Mouse (Mus musculus) heart, embryonic 10.5 days (tissue): ENCODE measurements around the gene Naxd. TPM values are rescaled to one million over a fixed set of nuclear protein-coding genes. Genes with fewer than 3 reads are reported as not detected.
"Not testable (repeated sequence)": the region's sequence is repeated elsewhere in the genome, so short reads cannot be mapped to it uniquely, and the experiment has no call there.

Experiments used
- DNase-seq: peaks from one replicate; pipeline ENCODE4 v3.0.0-alpha.2; 2017; ENCODE audit warnings: low spot score
- H3K27ac ChIP-seq: fragments of 300-500 bp; sonication (generic); 2 replicates; pipeline ENCODE4 v1.5.1; 2016; ENCODE audit warnings: mild to moderate bottlenecking
- H3K27me3 ChIP-seq: fragments of 300-500 bp; sonication (generic); 2 replicates; pipeline ENCODE4 v1.6.1; 2016; ENCODE audit warnings: mild to moderate bottlenecking; ENCODE audit not compliant: poor library complexity, insufficient read depth, severe bottlenecking
- H3K36me3 ChIP-seq: fragments of 300-500 bp; sonication (generic); 2 replicates; pipeline ENCODE4 v1.6.1; 2016; ENCODE audit warnings: mild to moderate bottlenecking, moderate library complexity
- H3K4me1 ChIP-seq: fragments of 300-500 bp; sonication (generic); 2 replicates; pipeline ENCODE4 v1.6.1; 2016; ENCODE audit warnings: mild to moderate bottlenecking
- H3K4me3 ChIP-seq: fragments of 300-500 bp; sonication (generic); 2 replicates; pipeline ENCODE4 v1.5.1; 2016; ENCODE audit warnings: mild to moderate bottlenecking, moderate library complexity
- H3K9me3 ChIP-seq: fragments of 300-500 bp; sonication (generic); 2 replicates; pipeline ENCODE4 v1.6.1; 2016; ENCODE audit warnings: mild to moderate bottlenecking, moderate library complexity
- WGBS: fragments of 180-500 bp; shearing (Covaris S2); methylation state at CpG from one replicate; pipeline ENCODE4 v1.1.7; 2016; 5-methylcytosine and 5-hydroxymethylcytosine counted together
- polyA plus RNA-seq: library from polyadenylated mRNA; unstranded; fragments of >200 nt; fragmentation: Nextera tagmentation; extraction: Ambion mirVana; gene quantifications from 2 replicates; pipeline ENCODE4 v1.2.1, GENCODE M21; 2016

Gene Naxd
- polyA plus RNA-seq, 1 experiment from 2014 or later = 92.1 TPM

DNA sequence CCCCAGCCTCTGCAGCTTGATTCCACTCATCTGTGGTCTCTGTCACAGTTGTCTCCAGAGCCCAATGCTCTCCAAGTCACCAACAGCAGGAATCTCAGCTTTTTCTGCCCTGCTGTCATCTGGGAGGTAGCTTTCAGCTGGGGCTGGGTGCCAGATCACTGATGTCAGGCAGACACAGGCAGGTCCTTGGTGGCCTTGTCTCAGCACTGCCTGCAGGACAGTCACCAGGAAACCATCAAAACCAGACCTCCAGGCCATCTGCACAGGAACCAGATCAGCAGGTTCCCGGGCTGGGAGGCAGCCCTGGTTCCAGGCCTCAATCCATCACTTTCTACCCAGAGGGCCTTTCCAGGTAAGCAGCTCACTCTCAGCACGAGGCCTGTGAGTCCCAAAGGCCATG, 35.5 kb upstream of the Naxd start:
- Histone ChIP-seq H3K27ac (peak overlapping the region; percentile 13; the same call in 1 of the 2 replicates), H3K36me3 (no peaks in the 10 kb centered on the region), H3K4me3 (no peak overlapping the region), H3K4me1 (peaks cover 53% of the 10 kb centered on the region), H3K27me3 (no peaks in the 10 kb centered on the region), H3K9me3 (no peaks in the 10 kb centered on the region)
- WGBS = 40% methylated on average over 2 of the region's 2 CpGs
- no peak for DNase-seq

DNA sequence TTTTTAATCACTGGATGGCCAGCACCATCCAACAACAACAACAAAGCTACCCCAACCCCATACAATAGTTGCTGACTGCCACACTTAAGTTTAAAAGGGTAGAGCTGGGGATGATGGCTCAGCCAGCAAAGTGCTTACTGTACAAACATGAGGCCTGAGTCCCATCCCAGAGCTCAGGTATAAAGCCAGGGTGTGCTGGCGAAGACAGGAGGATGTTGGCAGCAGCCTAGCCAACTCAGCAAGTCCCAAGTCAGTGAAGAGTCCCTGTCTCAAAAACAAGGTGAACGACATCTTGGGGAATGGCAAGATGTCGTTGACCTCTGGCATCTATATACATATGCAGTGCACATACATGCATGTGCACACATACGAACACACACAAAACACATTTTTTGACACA, 34.7 kb upstream of the Naxd start:
- no peak for DNase-seq
- H3K4me3 ChIP-seq = no peak overlapping the region
- peaks cover 6% of the 10 kb centered on the region; the same call in 1 of the 2 replicates for H3K36me3 ChIP-seq
- WGBS = 90% methylated on average over 4 of the region's 4 CpGs
- H3K9me3 ChIP-seq = 0 out of 2 replicates have a peak, but pooled peaks cover 3% of the 10 kb centered on the region
- peaks cover 50% of the 10 kb centered on the region for H3K4me1 ChIP-seq
- H3K27ac ChIP-seq = no peak overlapping the region
- H3K27me3 ChIP-seq = no peaks in the 10 kb centered on the region

DNA sequence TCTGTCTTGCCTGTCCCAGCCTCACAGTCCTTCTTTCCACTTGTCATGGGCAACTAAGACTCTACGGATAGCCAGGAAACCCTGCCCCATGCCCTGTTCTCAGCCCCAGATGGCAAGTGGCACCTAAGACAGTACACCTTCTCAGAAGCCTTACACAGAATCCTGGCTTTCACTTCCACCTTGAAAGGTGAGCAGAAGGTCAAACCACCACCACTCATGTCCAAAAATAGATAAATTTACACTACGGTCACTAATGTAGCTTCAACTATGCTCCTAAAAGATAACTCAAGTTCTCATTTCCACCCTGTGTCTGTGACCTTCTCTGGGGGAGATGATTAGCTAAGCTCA, 33.8 kb upstream of the Naxd start:
- Histone ChIP-seq H3K4me1 (peaks cover 41% of the 10 kb centered on the region), H3K27me3 (no peaks in the 10 kb centered on the region), H3K4me3 (no peak overlapping the region), H3K27ac (peak overlapping the region; percentile 70; the same call in 1 of the 2 replicates), H3K9me3 (0 out of 2 replicates have a peak, but pooled peaks cover 4% of the 10 kb centered on the region), H3K36me3 (peaks cover 14% of the 10 kb centered on the region; the same call in 1 of the 2 replicates)
- no peak for DNase-seq
- 69% methylated on average over 2 of the region's 2 CpGs for WGBS

DNA sequence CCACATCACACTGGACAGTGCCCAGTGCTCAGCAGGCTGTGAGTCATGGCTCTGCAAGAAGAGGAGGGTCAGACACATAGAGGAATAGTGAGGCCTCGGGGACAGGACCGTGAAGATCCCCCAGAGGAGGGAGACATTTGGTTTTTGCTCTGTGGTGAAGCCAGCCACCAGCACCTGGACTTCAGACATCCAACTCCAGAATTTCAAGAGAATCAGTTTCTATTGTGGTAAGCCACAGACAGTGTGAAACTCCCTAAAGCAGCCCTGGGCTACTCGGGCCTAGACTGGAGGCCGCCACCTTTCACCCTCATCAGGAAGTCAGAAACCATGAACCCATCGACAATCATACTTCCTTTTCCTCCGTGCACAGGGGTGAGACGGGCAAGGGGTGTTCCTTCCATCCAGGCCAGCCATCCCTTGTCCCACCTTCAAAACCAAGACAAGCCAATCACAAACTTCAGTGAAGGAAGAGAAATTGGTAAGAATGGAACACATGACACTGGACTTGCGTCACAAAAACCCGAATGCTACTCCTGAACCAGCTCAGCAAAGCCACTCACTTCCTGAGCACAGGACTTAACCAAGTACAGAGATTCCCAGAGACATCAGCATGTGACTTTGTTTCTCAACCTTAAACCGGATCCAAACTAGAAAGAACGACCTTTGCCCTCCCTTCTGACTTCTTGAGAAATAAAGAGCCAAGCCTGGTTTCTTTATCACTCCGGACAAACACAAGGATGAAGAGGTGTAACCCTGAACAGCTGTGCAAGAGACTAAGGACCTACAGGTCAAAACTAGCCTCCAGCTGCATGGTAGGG, 33.2 kb upstream of the Naxd start:
- no peaks in the 10 kb centered on the region for H3K27me3 ChIP-seq
- peaks cover 14% of the 10 kb centered on the region; the same call in 1 of the 2 replicates for H3K36me3 ChIP-seq
- DNase-seq = no peak
- WGBS = 76% methylated on average over 12 of the region's 12 CpGs
- H3K4me3 ChIP-seq = no peak overlapping the region
- H3K27ac ChIP-seq = peak overlapping the region; percentile 70
- peaks cover 37% of the 10 kb centered on the region for H3K4me1 ChIP-seq
- H3K9me3 ChIP-seq = 0 out of 2 replicates have a peak, but pooled peaks cover 4% of the 10 kb centered on the region

DNA sequence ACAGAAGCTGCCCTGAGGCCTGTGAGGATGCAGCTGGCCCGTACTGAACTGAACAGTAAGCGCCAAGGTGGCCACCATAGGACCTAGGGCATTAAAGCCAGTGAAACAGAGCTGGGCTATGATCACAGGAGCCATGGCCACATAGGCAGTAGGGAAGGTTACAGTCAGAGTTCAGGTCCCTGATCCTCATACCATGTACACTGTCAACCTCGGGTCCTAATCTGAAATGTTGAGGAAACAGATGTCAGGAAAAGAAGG, 32.7 kb upstream of the Naxd start:
- H3K9me3 ChIP-seq = 0 out of 2 replicates have a peak, but pooled peaks cover 4% of the 10 kb centered on the region
- H3K4me1 ChIP-seq = peaks cover 36% of the 10 kb centered on the region
- no peaks in the 10 kb centered on the region for H3K27me3 ChIP-seq
- no peak overlapping the region for H3K27ac ChIP-seq
- peaks cover 14% of the 10 kb centered on the region; the same call in 1 of the 2 replicates for H3K36me3 ChIP-seq
- H3K4me3 ChIP-seq = no peak overlapping the region
- DNase-seq = no peak
- WGBS = 77% methylated on average over 3 of the region's 3 CpGs

DNA sequence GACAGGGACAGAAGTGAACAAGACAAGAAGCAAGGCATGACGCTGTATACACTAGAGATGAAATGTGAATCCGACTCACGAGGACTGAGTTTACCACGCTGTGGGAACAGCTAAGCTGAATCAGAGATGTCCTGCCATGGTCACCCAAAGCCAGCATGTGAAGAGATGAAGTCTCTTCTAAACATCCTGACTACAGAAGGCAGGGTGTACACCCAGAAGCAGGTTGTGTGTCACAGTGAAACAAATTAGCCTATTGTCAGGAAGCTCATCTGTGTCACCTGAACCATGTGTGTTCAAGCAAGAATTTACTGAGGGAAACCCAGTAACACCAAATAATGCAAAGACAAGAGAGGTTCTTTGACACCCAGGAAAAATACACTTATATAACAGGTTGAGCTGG, 31.7 kb upstream of the Naxd start:
- DNase-seq = no peak
- H3K9me3 ChIP-seq = 0 out of 2 replicates have a peak, but pooled peaks cover 4% of the 10 kb centered on the region
- peaks cover 14% of the 10 kb centered on the region; the same call in 1 of the 2 replicates for H3K36me3 ChIP-seq
- H3K27ac ChIP-seq = no peak overlapping the region
- no peaks in the 10 kb centered on the region for H3K27me3 ChIP-seq
- H3K4me3 ChIP-seq = no peak overlapping the region
- H3K4me1 ChIP-seq = peaks cover 36% of the 10 kb centered on the region
- WGBS = 88% methylated on average over 4 of the region's 4 CpGs

DNA sequence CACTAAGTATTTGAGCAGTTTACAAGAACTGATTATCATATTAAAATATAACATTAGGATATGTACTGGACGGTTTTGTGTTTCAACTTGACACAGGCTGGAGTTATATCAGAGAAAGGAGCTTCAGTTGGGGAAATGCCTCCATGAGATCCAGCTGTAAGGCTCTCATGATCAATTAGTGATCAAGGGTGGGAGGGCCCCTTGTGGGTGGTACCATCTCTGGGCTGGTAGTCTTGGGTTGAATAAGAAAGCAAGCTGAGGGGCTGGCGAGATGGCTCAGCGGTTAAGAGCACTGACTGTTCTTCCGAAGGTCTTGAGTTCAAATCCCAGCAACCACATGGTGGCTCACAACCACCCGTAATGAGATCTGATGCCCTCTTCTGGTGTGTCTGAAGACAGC, 30.8 kb upstream of the Naxd start:
- not testable (repeated sequence) for H3K27me3 ChIP-seq, H3K4me3 ChIP-seq, H3K27ac ChIP-seq, H3K9me3 ChIP-seq, DNase-seq
- Histone ChIP-seq H3K36me3 (peaks cover 14% of the 10 kb centered on the region; the same call in 1 of the 2 replicates), H3K4me1 (peaks cover 27% of the 10 kb centered on the region)
- 85% methylated on average over 5 of the region's 5 CpGs for WGBS

DNA sequence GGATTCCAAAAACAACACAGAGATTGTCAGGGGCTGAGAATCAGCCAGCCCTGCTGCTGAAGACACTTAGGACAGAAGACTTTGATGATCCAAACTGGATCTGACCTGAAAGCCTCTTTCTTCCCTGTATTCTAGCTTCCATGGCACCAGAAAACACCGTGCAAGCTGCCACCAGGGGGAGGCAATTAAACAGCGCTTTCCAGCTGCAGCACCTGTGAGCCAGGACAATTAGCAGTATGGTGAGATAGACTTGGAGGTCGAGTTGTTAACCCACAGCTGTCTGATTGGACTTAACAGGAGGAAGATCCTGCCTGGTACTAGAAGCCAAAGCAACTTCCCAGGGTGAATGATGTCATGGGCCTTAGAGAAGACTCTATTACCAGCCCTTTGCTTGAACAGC, 28.2 kb upstream of the Naxd start:
- Histone ChIP-seq H3K4me3 (no peak overlapping the region), H3K36me3 (peaks cover 14% of the 10 kb centered on the region; the same call in 1 of the 2 replicates), H3K9me3 (0 out of 2 replicates have a peak, but pooled peaks cover 4% of the 10 kb centered on the region), H3K4me1 (peaks cover 27% of the 10 kb centered on the region), H3K27ac (no peak overlapping the region), H3K27me3 (peaks cover 8% of the 10 kb centered on the region)
- DNase-seq = no peak
- WGBS = 5% methylated on average over 3 of the region's 3 CpGs

DNA sequence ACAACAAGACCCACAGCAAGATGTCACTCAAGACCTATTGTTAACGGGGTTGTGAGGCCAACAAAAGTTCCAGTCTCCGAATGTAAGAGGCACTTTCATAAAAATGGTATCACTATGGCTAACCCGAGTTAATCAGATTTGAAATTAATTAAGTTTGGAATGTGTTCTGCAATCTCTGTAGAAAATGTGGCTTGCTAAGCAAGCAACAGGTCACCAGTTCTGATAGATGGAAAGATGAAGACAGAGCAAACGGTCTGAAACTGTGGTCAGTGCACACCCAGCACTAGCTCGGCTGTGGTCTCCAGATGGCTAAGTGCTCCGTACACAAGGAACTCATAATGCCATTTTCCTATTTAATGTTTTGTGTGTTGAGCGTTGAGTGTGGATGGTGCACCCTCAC, 26.6 kb upstream of the Naxd start:
- H3K9me3 ChIP-seq = 0 out of 2 replicates have a peak, but pooled peaks cover 4% of the 10 kb centered on the region
- no peak overlapping the region for H3K4me3 ChIP-seq
- DNase-seq = no peak
- peaks cover 24% of the 10 kb centered on the region for H3K27me3 ChIP-seq
- no peak overlapping the region for H3K27ac ChIP-seq
- peaks cover 41% of the 10 kb centered on the region for H3K4me1 ChIP-seq
- WGBS = 78% methylated on average over 7 of the region's 7 CpGs
- H3K36me3 ChIP-seq = peaks cover 14% of the 10 kb centered on the region; the same call in 1 of the 2 replicates

DNA sequence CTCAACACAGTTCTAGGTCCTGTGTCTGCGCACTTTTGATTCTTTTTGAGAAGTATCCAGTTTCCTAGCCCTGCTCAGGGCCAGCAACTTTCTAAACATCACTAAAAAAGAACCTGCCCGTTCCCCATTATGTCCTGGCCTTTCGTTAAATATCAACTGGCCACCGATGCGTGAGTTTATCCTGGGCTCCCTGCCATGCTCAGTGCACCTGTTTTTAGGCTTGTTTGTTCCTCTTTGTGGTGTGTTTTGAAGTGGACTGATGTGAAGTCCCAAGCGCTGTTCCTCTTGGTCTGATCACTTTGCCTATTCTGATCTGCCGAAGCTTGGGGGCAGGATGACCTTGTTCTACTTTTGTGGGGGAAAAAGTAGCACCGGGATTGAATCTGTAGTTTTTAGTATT, 26.0 kb upstream of the Naxd start:
- no peak for DNase-seq

DNA sequence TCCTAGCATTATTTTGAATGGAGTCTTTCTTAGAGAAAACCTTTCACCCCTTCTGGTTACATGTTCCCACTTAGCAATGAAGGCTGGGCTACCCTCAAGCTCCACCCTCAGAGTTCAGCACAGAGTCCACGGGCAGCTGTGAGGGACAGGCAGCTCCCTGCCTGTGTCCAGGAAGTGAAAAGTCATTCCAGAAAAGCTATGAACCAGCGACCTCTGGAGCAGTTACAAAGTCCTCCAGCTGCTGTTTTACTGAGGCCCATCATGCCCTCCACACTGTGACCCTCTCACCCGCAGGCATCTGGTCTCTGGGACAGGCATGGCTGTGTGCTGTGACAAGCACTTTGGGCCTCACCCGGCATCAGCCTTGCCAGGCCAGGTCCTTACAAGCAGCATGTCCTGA, 24.2 kb upstream of the Naxd start:
- DNase-seq = no peak
- H3K27me3 ChIP-seq = peaks cover 39% of the 10 kb centered on the region
- H3K9me3 ChIP-seq = no peaks in the 10 kb centered on the region
- WGBS = 27% methylated on average over 4 of the region's 4 CpGs
- H3K4me3 ChIP-seq = peak overlapping the region; percentile 10; the same call in 1 of the 2 replicates
- H3K27ac ChIP-seq = peak overlapping the region; percentile 88
- peaks cover 4% of the 10 kb centered on the region; the same call in 1 of the 2 replicates for H3K36me3 ChIP-seq
- H3K4me1 ChIP-seq = peaks cover 62% of the 10 kb centered on the region

More for the DNA sequence above, 26.0 kb upstream of the Naxd start:
- Histone ChIP-seq H3K27ac (no peak overlapping the region), H3K4me1 (peaks cover 47% of the 10 kb centered on the region), H3K9me3 (0 out of 2 replicates have a peak, but pooled peaks cover 4% of the 10 kb centered on the region), H3K27me3 (peaks cover 30% of the 10 kb centered on the region), H3K4me3 (no peak overlapping the region), H3K36me3 (peaks cover 14% of the 10 kb centered on the region; the same call in 1 of the 2 replicates)
- 48% methylated on average over 8 of the region's 8 CpGs for WGBS

DNA sequence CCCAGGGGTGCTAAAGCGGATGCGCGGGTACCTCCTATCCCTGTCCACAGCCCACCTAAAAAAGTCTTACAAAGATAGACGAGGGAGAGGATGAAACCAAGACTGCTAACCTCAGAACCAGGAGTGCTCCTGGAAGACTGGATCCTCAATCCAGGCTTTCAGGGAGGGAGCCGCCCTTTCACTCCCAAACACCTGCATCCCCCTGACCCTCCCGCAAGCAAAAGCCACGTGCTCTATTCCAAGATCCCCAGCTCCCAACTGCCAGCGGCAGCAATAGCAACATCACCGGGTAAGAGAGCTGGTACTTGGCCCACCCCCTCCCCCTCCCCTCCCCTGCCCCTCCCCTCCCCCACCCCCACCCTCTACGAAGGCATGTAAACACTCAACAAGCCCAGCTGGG, 21.9 kb upstream of the Naxd start:
- no peaks in the 10 kb centered on the region for H3K36me3 ChIP-seq
- peaks cover 60% of the 10 kb centered on the region for H3K27me3 ChIP-seq
- peak overlapping the region; percentile 88 for H3K27ac ChIP-seq
- 4% methylated on average over 9 of the region's 10 CpGs for WGBS
- no peak for DNase-seq
- peaks cover 78% of the 10 kb centered on the region for H3K4me1 ChIP-seq
- no peaks in the 10 kb centered on the region for H3K9me3 ChIP-seq
- H3K4me3 ChIP-seq = peak overlapping the region; percentile 71

DNA sequence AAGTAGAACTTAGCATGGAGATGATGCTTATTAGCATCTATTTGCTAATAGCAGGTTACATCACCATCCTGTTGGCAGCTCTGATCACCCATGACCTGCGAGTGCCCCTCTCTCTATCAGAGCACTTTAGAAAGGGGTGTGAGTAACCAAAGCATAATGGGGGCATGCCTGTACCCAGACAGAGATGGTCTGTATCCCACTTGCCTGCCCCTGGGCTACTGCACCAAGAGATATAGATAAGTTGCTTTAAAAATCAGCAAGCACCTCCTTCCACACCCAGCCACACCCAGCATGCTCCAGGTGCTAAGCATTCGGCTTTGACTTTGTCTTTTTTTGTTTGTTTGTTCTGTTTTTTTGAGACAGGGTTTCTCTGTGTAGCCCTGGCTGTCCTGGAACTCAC, 21.4 kb upstream of the Naxd start:
- no peaks in the 10 kb centered on the region for H3K9me3 ChIP-seq
- peaks cover 81% of the 10 kb centered on the region for H3K4me1 ChIP-seq
- DNase-seq = no peak
- H3K27me3 ChIP-seq = peaks cover 64% of the 10 kb centered on the region
- peak overlapping the region; percentile 71 for H3K4me3 ChIP-seq
- peak overlapping the region; percentile 88 for H3K27ac ChIP-seq
- H3K36me3 ChIP-seq = no peaks in the 10 kb centered on the region
- WGBS = 12% methylated on average over 2 of the region's 2 CpGs
